Mouse (Mus musculus) kidney, postnatal 25 days (tissue): ENCODE data around the gene Mrgprb1.
"Not testable (repeated sequence)": the region's sequence is repeated elsewhere in the genome, so short reads cannot be mapped to it uniquely, and the experiment has no call there.

Source experiments
- DNase-seq, 2 experiments: peaks; one replicate each; pipeline ENCODE4 v3.0.0; 2021; ENCODE audit warnings: mixed read lengths in 2 of 2

The Mrgprb1 gene

DNA sequence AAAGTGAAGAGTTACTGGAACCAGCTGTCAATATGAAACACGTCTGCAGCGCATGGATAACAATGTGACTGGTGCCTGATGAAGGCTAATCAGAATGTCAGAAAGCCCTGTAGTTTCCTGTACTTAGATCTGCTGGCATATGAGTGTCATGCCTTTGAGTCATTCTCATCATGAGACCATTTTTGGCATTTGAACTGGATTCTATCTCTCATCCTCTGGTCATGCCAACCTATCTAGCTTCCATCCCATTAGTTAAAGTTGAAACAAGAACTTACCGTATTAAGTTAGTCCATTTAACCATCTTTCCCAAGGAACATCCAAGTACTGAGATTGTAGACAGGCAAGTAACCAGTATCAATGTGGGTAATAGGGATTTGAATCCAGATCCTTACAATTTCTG is at the start of gene Mrgprb1:
TSS of gene Mrgprb1 (minus strand) at position 101 of the 400 bp plus-strand sequence.
- no peak for DNase-seq

DNA sequence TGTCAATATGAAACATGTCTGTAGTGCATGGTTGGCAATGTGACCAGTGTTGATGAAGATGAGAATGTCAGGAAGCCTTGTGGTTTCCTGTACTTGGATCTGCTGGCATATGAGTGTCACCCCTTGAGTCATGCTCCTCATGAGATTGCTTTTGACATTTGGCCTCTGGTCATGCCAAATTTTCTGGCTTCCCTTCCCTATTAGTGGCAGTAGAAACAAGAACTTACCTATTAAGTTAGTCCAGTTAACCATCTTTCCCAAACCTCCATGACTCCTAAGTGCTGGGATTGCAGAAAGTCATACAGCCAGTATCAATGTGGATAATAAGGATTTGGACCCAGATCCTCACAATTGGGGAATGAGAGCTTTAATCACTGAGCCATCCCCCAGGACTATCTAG is 43.1 kb upstream of the Mrgprb1 start, which contains the start of gene Mrgprx2:
TSS of gene Mrgprx2 (minus strand) at position 101 of the 400 bp plus-strand sequence.
- no peak for DNase-seq

DNA sequence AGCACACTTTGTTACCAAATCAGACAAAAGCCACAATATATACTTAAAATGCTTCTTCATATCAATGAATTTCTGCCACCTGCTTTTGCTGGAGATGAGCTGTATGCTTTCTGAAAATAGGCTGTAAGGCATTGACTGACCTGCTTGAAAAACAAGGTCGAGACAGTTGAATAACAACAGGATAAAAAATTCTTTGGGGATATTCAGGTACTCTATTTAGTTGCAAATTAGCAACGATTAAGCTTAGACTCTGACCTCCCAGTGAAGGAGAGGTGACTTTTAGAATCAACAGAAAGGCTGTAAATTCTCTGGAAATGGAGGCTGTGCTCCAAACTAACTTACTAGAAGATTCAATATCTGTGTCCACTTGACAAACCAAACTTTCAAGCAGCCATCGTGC is 19.6 kb downstream of the Mrgprb1 start:
- DNase-seq: no peak

DNA sequence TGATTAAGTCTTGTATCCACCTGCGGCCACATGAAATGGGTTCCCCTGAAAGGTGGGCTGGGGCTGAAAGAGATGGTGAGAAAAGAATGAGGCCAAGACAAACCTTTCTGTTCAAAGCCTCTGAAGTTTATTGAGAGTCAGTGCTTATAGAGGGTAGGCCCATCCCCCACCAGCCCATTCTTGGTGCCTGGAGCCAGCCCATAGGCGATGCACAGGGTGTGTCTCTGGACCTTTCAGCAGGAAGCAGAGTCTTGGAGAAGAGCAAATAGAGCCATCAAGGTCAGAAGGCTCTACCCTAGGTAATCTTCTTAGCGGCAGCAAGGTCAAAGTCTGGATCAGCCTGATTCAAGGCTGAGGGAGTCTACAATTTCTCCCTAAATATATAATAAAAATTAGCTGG is 20.2 kb downstream of the Mrgprb1 start:
- DNase-seq: not testable (repeated sequence)
